Mouse (Mus musculus) adrenal gland, postnatal 10 days (tissue): ENCODE measurements around the gene Nuak2. TPM values are rescaled to one million over a fixed set of nuclear protein-coding genes. Genes with fewer than 3 reads are reported as not detected.

Source experiments
- DNase-seq: peaks from one replicate; pipeline ENCODE4 v3.0.0; 2021; ENCODE audit warnings: mixed read lengths
- total RNA-seq, 2 experiments: library from RNA; stranded (reverse); gene quantifications; 2 replicates each; pipeline ENCODE4 v1.2.3; 2021

The Nuak2 gene
- total RNA-seq, 2 experiments from 2014 or later: 3.4 to 3.9 TPM

- peak; percentile 73 for DNase-seq
These were observed 17.0 kb upstream of the Nuak2 start for GRCm38 (mm10) chr1:132298801-132299464.

GRCm38 (mm10) chr1:132299744-132300143 is 16.2 kb upstream of the Nuak2 start:
- peak; percentile 69 for DNase-seq

- peak; percentile 53 for DNase-seq
These were observed 14.7 kb upstream of the Nuak2 start for GRCm38 (mm10) chr1:132301242-132301641.

- DNase-seq: peak; percentile 63
These were observed 13.5 kb upstream of the Nuak2 start for GRCm38 (mm10) chr1:132302341-132302866.

- DNase-seq: no peak
These were observed 11.2 kb upstream of the Nuak2 start for GRCm38 (mm10) chr1:132304618-132305214.

- DNase-seq: peak; percentile 79
These were observed 9.8 kb upstream of the Nuak2 start for GRCm38 (mm10) chr1:132306160-132306559.

- no peak for DNase-seq
These were observed 9.1 kb upstream of the Nuak2 start for GRCm38 (mm10) chr1:132306808-132307207.

- DNase-seq: no peak
These were observed 8.0 kb upstream of the Nuak2 start for GRCm38 (mm10) chr1:132307962-132308361.

- no peak for DNase-seq
These were observed 7.3 kb upstream of the Nuak2 start for GRCm38 (mm10) chr1:132308674-132309073.

GRCm38 (mm10) chr1:132310754-132311153 is 5.2 kb upstream of the Nuak2 start:
- DNase-seq: no peak

- DNase-seq: no peak
These were observed 4.6 kb upstream of the Nuak2 start for GRCm38 (mm10) chr1:132311174-132311859.

- no peak for DNase-seq
These were observed 3.9 kb upstream of the Nuak2 start for GRCm38 (mm10) chr1:132312043-132312442.

GRCm38 (mm10) chr1:132312703-132313102 is 3.2 kb upstream of the Nuak2 start:
- peak; percentile 72 for DNase-seq

- no peak for DNase-seq
These were observed 684 bp downstream of the Nuak2 start for GRCm38 (mm10) chr1:132316625-132316994.

GRCm38 (mm10) chr1:132317413-132317812 is 1.5 kb downstream of the Nuak2 start:
- peak; percentile 73 for DNase-seq

GRCm38 (mm10) chr1:132317894-132318863 is 2.3 kb downstream of the Nuak2 start:
- DNase-seq: no peak

GRCm38 (mm10) chr1:132319242-132319641 is 3.3 kb downstream of the Nuak2 start:
- peak; percentile 82 for DNase-seq

- no peak for DNase-seq
These were observed 6.1 kb downstream of the Nuak2 start for GRCm38 (mm10) chr1:132321821-132322580.

GRCm38 (mm10) chr1:132322711-132323542 is 7.0 kb downstream of the Nuak2 start:
- no peak for DNase-seq

GRCm38 (mm10) chr1:132326777-132327176 is 10.9 kb downstream of the Nuak2 start:
- peak; percentile 52 for DNase-seq
